Mouse (Mus musculus) activated CD4-positive, CD25-positive, alpha-beta regulatory T cell, adult 9 weeks (primary cell): ENCODE data around the gene Ep400. TPM values are rescaled to one million over a fixed set of nuclear protein-coding genes. Genes with fewer than 3 reads are reported as not detected.

Experiments used
- polyA plus RNA-seq: library from polyadenylated mRNA; unstranded; fragments of 100-300 nt; shearing (Covaris generic); gene quantifications from one replicate; pipeline ENCODE4 v1.2.1, GENCODE M21; 2017

Ep400 gene
- 54.1 TPM for polyA plus RNA-seq

DNA sequence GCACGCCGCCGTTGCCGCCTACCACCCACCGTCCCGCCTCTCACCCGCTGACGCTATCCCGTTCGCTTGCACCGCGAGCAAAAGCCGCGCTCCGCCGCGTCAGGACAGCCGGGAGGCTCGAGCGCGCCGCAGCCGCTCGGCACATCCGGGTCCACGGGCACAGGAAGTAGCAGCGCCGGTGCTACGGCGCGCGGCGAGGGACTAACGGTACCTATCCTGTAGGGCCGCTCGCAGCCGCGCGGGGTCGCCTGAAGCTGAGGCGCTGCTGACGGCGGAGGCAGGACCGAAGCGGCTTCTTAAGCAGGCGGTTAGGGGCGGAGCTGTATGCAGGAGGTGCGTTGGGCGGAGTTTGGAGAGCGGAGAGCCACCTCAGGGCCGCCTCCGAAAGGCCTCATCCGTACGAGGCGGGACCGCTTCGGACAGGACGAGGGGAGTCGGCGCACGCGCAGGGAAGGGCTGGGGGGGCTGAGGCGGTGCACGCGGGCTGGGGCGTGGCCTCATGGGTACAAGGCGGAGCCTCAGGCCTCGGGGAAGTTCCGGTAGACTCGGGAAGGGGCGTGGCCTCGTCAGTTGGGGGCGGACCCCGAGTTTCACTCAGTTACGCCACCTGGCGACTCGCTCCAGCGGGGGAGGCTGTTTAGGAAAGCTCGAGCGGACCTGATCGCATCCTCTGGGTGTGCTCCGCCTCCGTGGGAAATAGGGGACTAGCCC is at the start of gene Ep400:
Gene Ep400, minus strand, starts transcription at position 270 of the 711 bp plus-strand sequence.

DNA sequence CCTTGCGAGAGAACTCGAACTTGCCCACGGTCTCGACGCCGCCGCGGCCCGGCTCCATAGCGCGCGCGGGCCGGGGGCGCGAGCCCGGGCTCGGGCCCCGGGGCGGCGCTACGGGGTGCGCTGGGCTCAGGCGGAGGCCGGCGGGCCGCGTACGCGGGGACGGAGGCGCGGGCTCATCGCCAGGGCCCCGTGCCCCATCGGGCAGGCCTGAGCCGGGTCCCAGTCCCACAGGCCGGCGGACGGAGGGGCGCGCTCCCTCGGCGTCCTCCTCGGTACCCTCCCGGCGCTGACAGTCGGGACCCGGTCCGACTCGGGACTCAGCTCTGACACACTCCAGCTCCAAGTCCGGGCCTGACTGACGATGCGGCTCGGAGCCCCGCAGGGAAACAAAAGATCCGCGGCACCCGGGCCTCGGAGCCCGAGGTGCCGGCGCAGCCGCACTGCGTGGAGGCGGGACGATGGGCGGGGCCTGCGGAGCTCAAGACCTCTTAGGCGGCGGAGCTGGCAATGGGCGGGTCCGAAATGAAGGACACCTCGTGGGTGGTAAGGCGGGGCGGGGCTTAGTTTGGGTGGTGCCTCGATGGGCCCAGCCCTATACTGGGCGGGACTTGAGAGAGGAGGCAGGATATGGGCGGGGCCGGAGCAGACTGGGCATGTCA is 39.3 kb upstream of the Ep400 start, which contains the start of gene Ulk1:
Gene Ulk1, minus strand, starts transcription at position 431 of the 659 bp plus-strand sequence.

DNA sequence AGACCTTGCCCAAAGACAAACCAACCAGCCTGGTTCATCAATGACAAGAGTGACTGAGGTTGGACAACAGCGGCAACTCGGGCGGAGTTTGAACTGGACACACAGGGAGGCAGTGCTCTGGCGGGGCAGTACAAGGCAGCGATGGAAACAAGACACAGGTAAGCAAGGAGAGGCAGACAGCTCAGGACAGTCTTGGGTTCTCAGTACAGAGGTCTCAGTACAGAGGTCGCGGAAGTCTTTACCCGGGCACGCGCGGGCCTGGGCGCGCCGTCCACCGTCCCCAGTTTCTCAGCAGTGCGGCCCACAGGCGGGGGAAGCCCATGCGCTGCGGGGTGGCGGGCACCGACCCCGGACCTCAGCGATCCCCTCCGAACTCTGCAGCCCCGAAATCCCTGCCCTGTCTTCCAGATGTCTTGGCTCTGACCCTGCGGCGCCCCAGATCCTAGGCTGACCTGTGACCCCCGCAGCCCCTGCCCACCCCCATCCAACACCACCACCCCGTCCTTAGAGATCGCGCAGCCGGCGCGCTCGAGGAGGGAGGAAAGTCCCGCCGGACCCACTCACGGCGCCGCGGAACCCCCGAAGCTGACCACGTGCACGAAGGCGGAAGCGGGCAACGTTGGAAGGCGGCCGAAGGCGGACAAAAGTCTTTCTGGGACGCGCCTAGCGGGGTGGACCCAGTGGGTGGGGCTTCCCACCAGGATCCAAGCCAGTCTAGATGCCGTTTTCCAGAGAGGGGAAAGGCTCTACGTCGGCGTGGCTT is 9.7 kb upstream of the Ep400 start, which contains the start of gene Pus1:
Gene Pus1, minus strand, starts transcription at position 662 of the 763 bp plus-strand sequence.

DNA sequence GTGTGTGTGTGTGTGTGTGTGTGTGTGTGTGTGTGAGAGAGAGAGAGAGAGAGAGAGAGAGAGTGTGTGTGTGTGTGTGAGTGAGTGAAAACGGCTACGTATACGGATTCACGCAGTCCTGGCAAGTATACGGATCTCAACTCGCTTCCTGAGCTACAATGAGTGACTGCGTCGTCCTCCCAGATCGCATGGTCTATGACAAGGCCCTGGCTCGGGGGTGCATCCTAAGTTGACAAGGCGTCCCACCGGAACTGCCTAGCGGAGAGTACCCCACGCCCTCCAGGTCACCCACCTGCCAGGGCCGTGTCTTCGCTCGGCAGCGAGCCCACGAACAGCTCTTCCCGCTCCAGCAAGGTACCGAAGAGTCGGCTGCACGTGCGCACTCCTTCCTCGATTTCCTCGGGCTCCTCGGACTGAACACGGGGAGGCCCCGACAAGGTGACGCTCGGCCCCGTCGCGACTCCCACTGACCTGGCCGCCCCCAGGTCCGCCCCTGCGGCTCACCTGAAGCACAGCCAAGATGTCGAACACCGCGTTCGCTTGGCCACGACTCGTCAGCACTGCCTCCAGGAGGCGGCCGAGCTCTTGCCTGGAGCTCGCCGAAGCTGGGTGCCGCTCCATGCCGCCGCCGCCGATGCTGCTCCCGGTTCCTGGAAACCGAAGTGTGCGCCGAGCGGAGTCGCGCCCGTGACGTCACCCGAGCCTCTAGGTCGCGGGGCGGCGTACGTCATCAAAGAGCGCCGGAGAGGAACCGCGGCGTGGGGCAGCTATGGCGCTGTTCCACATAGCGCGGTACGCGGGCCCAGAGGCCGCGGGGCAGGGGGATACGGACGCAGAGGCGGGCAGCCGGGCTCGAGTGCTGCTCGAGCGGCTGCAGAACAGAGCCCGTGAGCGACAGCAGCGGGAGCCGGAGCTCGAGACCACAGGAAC is 117.5 kb downstream of the Ep400 start, which contains the start of the genes Noc4l and Ddx51:
Gene Noc4l, minus strand, starts transcription at position 699 of the 930 bp plus-strand sequence.
Gene Ddx51, plus strand, starts transcription at position 733 of the 930 bp plus-strand sequence.

Other genes starting within 250 kb of the Ep400 start
- gene Galnt9, start 226.4 kb downstream of the Ep400 start, polyA plus RNA-seq: 7.5 TPM
- gene Noc4l, start 117.3 kb downstream of the Ep400 start, polyA plus RNA-seq: 82.5 TPM
- 13.3 TPM for gene Ddx51, start 117.3 kb downstream of the Ep400 start, polyA plus RNA-seq
- gene Pus1, start 9.9 kb upstream of the Ep400 start, polyA plus RNA-seq: 33.3 TPM
- 7.9 TPM for gene Ulk1, start 39.4 kb upstream of the Ep400 start, polyA plus RNA-seq
- 33.4 TPM for gene Hscb, start 69.1 kb upstream of the Ep400 start, polyA plus RNA-seq
- gene Chek2, start 69.3 kb upstream of the Ep400 start, polyA plus RNA-seq: 10.5 TPM
- gene Ttc28, start 109.1 kb upstream of the Ep400 start, polyA plus RNA-seq: 3.6 TPM